Mouse (Mus musculus) testis, adult 2 months (tissue): ENCODE results near the gene Gm11541.

Experiments used
- CTCF ChIP-seq: fragments of 200-500 bp; IDR thresholded peaks from 2 replicates; pipeline ENCODE4 v1.5.1; 2012; ENCODE audit warnings: low read depth, mild to moderate bottlenecking, inconsistent platforms, low read length, moderate library complexity; ENCODE audit not compliant: control insufficient read depth, insufficient read depth, insufficient replicate concordance
- POLR2A ChIP-seq: fragments of 200-500 bp; IDR thresholded peaks from 2 replicates; pipeline ENCODE4 v1.6.1; 2012; ENCODE audit warnings: low read depth, mild to moderate bottlenecking, inconsistent platforms, low read length, moderate library complexity; ENCODE audit not compliant: control insufficient read depth

DNA sequence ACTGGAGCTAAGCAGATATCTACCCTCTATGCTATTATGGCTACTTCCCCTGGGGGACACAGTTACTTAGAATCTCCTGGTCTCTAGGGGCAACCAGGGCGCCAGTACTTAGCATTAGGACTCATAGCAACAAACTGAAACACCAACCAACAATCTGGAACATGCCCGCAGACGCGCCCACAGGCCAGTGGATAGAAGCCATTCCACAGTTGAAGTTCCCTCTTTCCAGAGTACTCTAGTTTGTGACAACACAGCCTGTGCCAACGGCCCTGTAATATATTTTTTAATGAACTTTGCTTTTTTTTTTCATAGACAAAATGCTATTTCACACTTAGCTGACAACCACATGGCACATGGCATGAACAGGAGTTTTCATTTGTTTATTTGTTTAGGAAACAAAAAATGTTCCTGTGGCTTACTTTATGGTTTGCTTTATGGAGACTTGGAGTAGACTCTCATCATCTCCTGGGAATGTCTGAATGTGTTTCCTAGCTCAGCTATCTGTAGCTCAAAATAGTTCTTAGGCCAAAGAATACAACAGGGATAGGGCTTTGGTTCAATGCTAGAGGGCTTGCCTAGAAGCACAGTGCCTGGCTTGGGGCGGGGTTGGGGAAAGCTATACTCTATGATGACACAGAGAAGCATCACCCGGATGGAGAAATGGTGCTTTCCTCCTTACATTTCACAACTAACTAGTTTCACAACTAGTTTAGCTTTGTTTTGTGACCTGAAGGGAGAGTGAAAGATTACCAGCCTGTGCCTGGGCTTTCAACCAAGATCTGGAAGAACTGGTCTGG, 14.0 kb upstream of the Gm11541 start:
- TF ChIP-seq POLR2A (no peak), CTCF (no peak)
